Mouse (Mus musculus): Measurements from ENCODE around the gene Olfr1260.

Gene Olfr1260

GRCm38 (mm10) chr2:89974184-89974583 lies at the start of gene Olfr1260:
Gene Olfr1260 (plus strand): TSS chr2:89974340.
- 40% methylated on average over 2 of the region's 2 CpGs for WGBS

DNA sequence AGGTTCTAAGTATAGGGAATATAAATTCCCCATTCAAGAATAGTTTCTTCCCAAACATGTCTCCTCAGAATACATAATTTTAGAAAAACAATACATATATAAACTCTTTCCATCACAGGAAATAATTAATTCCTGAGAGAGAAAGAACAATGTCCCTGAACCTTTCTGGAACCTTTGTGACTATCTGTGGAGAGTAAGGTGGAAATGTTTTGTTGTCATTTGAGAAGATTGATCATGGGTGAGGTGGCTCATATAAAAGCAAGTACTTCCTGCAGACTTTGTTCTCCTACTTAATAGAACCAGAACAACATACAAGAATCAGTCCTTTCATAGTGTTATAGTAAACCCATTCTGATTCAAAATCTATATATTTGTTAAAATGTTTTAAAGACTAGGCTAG lies 47.1 kb upstream of the Olfr1260 start, which contains the start of gene Olfr1258:
Olfr1258 (plus strand) TSS at position 301 of the 400 bp plus-strand sequence.

GRCm38 (mm10) chr2:89948564-89948963 lies 25.6 kb upstream of the Olfr1260 start, which contains the start of gene Olfr1259:
Gene Olfr1259 (minus strand): TSS chr2:89948664.
- WGBS: 85% methylated on average over 5 of the region's 5 CpGs

- WGBS: 82% methylated on average over 2 of the region's 2 CpGs
These were observed 3.6 kb downstream of the Olfr1260 start for GRCm38 (mm10) chr2:89977709-89978108.

GRCm38 (mm10) chr2:89990921-89991320 lies 16.8 kb downstream of the Olfr1260 start, which contains the start of gene Olfr1261:
Gene Olfr1261 (plus strand): TSS chr2:89991221.

GRCm38 (mm10) chr2:89999845-90000244 lies 25.7 kb downstream of the Olfr1260 start, which contains the start of gene Olfr1262:
Gene Olfr1262 (plus strand): TSS chr2:90000145.

DNA sequence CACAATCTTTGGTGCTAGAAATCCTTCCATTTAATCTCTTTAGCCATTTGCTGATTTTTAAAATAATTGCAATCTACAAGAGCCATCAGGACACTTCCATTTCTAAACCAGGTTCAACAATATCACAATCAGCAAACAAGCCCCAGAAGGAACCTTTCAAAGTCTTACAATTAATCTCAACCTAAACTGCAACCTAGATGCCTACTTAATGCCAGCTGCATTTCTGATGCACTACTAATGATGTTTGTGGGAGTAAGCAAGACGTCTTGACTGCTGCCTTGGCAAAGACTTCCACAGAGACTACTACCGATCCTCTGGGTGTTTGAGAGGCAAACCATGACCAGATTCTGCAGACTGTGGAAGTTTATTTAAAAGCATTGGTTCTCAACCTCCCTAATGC lies 37.7 kb downstream of the Olfr1260 start, which contains the start of gene Olfr1263:
Olfr1263 (plus strand) TSS at position 301 of the 400 bp plus-strand sequence.
- 71% methylated on average over 2 of the region's 2 CpGs for WGBS

GRCm38 (mm10) chr2:90025477-90025876 lies 51.3 kb downstream of the Olfr1260 start, which contains the start of gene Olfr1264:
Gene Olfr1264 (minus strand): TSS chr2:90025577.
- WGBS: 69% methylated on average over 2 of the region's 2 CpGs
